ENCODE assay signal across 9 mouse cellular contexts in the genomic region with DNA sequence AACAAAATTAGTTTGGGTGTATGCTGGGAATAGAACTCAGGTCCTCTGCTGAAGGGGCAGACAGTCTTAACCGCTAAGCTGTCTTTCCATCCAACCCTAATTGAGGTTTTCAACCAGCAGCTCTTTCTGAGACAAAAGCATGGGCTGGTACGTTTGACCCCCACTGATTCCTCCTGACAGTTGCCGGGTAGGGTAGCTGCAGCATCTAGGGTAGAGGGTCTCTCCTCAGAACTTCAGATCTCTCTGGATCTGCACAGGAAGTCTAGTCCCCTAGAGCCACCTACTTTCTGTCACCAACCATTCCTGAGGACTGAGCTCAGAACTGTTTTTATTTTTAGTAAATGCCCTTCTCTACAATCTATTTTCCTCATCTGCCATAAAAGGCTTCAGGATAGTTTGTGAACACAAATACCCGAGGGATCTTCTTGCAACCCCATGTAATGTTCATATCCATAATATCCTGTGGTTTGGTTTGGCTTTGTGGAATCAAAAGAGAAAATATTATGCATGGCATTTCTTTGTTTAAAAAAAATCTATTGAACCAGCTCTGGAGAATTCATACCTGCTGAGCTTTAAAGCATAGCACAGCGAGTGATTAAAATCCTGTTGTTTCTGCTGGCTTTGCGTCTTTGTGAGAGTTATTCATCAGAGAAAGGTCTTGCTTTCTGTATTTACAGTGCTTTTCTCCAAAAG. TPM values are rescaled to one million over a fixed set of nuclear protein-coding genes. Genes with fewer than 3 reads are reported as not detected.
DNase-seq lines count a peak whose midpoint lies in the region; ATAC-seq lines count a peak whose summit lies in the region.
"Had no signal": no experiment of that assay in that cellular context is flagged by ENCODE, and none has a peak within 500 bp of the region (broad histone marks: within the 10 kb centered on the region; RNA-seq: fewer than 3 reads in every experiment).

No protein-coding gene starts in this region.

- H3K4me1 ChIP-seq in forebrain, embryonic 12.5 days: peaks cover 22% of the 10 kb centered on the region
- H3K4me1 ChIP-seq in midbrain, embryonic 10.5 days: peaks cover 17% of the 10 kb centered on the region

- H3K27ac ChIP-seq in forebrain, embryonic 12.5 days: peak overlapping the region; percentile 91
- H3K27ac ChIP-seq in midbrain, embryonic 10.5 days (replicated peaks): peak overlapping the region; percentile 49; the same call in 1 of the 2 replicates
- H3K27ac ChIP-seq: heart, embryonic 10.5 days had no signal

- no peak overlapping the region for H3K9ac ChIP-seq in forebrain, embryonic 12.5 days

- H3K36me3 ChIP-seq in forebrain, embryonic 12.5 days (replicated peaks): no peaks in the 10 kb centered on the region
- H3K36me3 ChIP-seq in midbrain, embryonic 10.5 days: no peaks in the 10 kb centered on the region
- H3K36me3 ChIP-seq: heart, embryonic 10.5 days had no signal

- H3K9me3 ChIP-seq in forebrain, embryonic 12.5 days: no peaks in the 10 kb centered on the region
- H3K9me3 ChIP-seq in midbrain, embryonic 10.5 days (replicated peaks): no peaks in the 10 kb centered on the region
- H3K9me3 ChIP-seq: heart, embryonic 10.5 days had no signal

- peak overlapping the region; percentile 29 for H3K4me2 ChIP-seq in forebrain, embryonic 12.5 days

- ATAC-seq in frontal cortex, adult (ENCODE audit: low TSS enrichment): peak; percentile 23; the same call in 1 of the 2 replicates
- ATAC-seq in forebrain, embryonic 12.5 days (ENCODE audit: low FRiP score): peak; percentile 24; the same call in 1 of the 2 replicates
- no peak for ATAC-seq in megakaryocyte-erythroid progenitor cell, adult 5-6 weeks (replicated peaks; ENCODE audit: low FRiP score, low TSS enrichment, poor library complexity, severe bottlenecking)

- 0 out of 2 replicates have a peak, but pooled peaks cover 3% of the 10 kb centered on the region for H3K27me3 ChIP-seq in forebrain, embryonic 12.5 days
- H3K27me3 ChIP-seq in midbrain, embryonic 10.5 days (ENCODE audit: low read depth, poor library complexity, severe bottlenecking): no peaks in the 10 kb centered on the region

- 6% methylated on average over 6 of the region's 6 CpGs for WGBS in forebrain, embryonic 12.5 days
- WGBS in midbrain, embryonic 10.5 days: 28% methylated on average over 6 of the region's 6 CpGs

- no peak for DNase-seq in frontal cortex, postnatal 36 days (ENCODE audit: low spot score in 2 of 2)
- peak; percentile 3 for DNase-seq in A20 (ENCODE audit: low read depth, low spot score)
- DNase-seq in midbrain, embryonic 10.5 days (ENCODE audit: low spot score): no peak
- DNase-seq in ovary, adult 18-20 months (ENCODE audit: low spot score): no peak
- no peak for DNase-seq in frontal cortex, postnatal 14 days (ENCODE audit: low spot score in 2 of 2)

- no peak overlapping the region for H3K4me3 ChIP-seq in forebrain, embryonic 12.5 days (replicated peaks)
- H3K4me3 ChIP-seq in midbrain, embryonic 10.5 days: no peak overlapping the region
- H3K4me3 ChIP-seq: heart, embryonic 10.5 days had no signal

RNA-seq across cellular contexts. Expression of a gene that starts 48.7 kb away (rescaled TPM):
- polyA plus RNA-seq in forebrain, embryonic 12.5 days (2016; fragmentation: Nextera tagmentation; extraction: Ambion mirVana): 26.9 and 29.2 TPM in 2 replicates
- 14.3 and 18.5 TPM in 2 replicates for polyA plus RNA-seq in midbrain, embryonic 10.5 days (2016; fragmentation: Nextera tagmentation; extraction: Ambion mirVana)
- 54.2 and 55.1 TPM in 2 replicates for total RNA-seq in megakaryocyte-erythroid progenitor cell, adult 5-6 weeks (2014; fragmentation: Nextera tagmentation)
- 47.7 and 57.5 TPM in 2 replicates for total RNA-seq in megakaryocyte-erythroid progenitor cell, adult 5-6 weeks (2017)

RNA-seq across cellular contexts. Expression of a gene that starts 49.2 kb away (rescaled TPM):
- 1.7 and 2.3 TPM in 2 replicates for polyA plus RNA-seq in forebrain, embryonic 12.5 days (2016; fragmentation: Nextera tagmentation; extraction: Ambion mirVana)
- polyA plus RNA-seq in midbrain, embryonic 10.5 days (2016; fragmentation: Nextera tagmentation; extraction: Ambion mirVana): 1.7 and 1.9 TPM in 2 replicates
- 6.3 and 11.8 TPM in 2 replicates for total RNA-seq in megakaryocyte-erythroid progenitor cell, adult 5-6 weeks (2014; fragmentation: Nextera tagmentation)
- total RNA-seq in megakaryocyte-erythroid progenitor cell, adult 5-6 weeks (2017): 8.4 and 9.7 TPM in 2 replicates
